Mouse (Mus musculus) cerebral cortex, adult 2 months (tissue): Measurements from ENCODE around the gene Asf1b.

Experiments used
- WGBS: fragments of 180-500 bp; shearing (Covaris S2); methylation state at CpG from one replicate; pipeline ENCODE4 v1.1.7; 2018; 5-methylcytosine and 5-hydroxymethylcytosine counted together

The Asf1b gene

DNA sequence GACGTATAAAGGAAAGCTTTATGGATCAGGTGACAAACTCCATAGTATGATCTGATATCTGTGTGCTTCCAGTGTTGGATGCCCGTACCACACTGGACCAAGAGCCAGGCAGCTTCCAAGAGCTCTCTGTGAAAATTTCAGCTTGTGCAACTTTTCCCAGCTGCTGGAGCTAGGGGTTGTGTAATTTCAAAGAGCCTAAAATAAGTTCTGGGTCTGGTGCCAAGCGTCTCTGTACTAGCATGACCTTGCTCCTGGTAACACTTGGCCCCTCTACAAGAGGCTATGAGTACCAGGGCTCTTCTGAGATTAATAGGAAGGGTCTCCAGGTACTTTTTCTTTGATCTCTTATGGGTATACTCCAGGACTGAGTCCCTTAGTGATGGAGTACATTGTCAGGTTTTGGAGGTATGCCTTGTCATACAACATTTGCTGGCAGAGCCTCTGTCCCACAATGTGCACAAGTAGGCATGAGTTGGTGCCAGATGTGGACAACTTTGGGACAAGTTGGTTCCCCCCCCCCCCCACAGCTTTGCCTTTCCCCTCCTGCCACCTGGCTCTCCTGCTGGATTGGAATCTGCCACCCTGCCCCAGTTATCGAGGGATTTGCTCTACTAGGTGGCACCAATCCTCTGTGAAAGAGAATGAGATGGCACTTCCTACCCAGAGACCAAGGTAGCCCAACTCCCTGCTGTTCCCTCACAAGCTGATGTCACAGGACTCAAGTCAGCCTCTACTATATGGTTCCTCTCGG, 8.9 kb downstream of the Asf1b start:
- WGBS: 84% methylated on average over 5 of the region's 5 CpGs

DNA sequence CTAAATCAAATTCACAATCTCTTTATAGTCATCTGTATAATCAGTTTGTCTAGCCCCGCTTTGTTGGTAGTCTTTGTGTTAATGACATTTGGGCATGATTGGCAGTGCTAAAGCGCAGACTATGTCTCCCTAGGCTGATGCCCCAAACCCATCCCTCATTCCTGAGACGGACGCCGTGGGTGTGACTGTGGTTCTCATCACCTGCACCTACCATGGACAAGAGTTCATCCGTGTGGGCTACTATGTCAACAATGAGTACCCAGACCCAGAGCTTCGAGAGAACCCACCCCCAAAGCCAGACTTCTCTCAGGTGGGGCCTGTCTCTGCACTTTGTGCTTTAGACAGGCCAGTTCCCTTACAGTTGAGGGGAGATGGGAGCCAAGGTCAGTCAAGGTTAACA, 12.4 kb downstream of the Asf1b start:
- WGBS: 95% methylated on average over 7 of the region's 7 CpGs

- WGBS: 91% methylated on average over 4 of the region's 4 CpGs
Measured at GRCm38 (mm10) chr8:83971121-83971520, 15.8 kb downstream of the Asf1b start.

GRCm38 (mm10) chr8:83971661-83972060, 16.4 kb downstream of the Asf1b start:
- 74% methylated on average over 6 of the region's 6 CpGs for WGBS

- WGBS: under 1% methylated on average over 84 of the region's 94 CpGs
Measured at GRCm38 (mm10) chr8:83972150-83973120, 17.1 kb downstream of the Asf1b start, which contains the start of gene Prkaca. TSS of gene Prkaca (plus strand) at chr8:83972993.

DNA sequence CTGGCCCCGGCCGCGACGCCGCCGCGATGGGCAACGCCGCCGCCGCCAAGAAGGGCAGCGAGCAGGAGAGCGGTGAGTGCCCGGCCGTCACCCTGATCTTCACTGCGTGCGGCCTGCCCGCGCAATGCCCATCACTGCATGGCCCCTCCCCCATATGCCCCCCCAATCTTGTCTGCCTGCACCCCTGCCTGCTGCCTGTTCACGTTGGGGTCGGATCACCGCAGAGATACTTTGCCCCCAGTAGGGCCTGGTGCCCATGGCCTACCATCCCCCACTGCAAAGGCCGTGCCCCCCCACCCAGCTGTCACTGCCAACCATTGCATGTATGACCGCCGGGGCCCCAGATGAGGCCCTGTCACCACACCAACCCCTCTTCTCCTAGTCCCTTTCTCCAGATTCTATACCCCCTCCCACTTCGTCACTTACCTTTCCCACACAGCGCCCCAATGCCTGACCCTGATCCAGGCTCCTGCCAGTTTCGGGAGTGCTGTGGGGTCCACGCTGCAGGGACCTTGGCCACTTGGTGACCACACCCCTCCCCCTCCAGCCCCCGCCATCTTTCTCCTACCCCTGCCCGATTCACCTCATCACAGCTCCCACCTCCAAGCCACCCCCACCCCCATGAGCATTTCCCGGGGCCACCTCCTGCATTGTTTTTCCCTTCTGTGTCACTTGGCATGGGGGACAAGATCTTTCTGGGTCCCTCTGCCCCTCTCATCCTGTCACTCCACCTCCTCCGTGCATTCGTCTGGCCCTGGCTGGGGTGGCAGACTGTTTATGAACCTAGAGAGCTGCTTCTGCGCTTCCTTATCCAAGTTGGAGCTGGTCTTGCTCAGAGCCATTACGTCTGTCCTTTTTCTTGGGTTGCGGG, 18.1 kb downstream of the Asf1b start:
- 2% methylated on average over 37 of the region's 37 CpGs for WGBS

GRCm38 (mm10) chr8:83974521-83974920, 19.2 kb downstream of the Asf1b start:
- WGBS: 73% methylated on average over 4 of the region's 4 CpGs

- WGBS: 73% methylated on average over 4 of the region's 4 CpGs
Measured at GRCm38 (mm10) chr8:83976101-83976630, 20.9 kb downstream of the Asf1b start.

- 55% methylated on average over 5 of the region's 5 CpGs for WGBS
Measured at GRCm38 (mm10) chr8:83976779-83977350, 21.6 kb downstream of the Asf1b start.

GRCm38 (mm10) chr8:83977646-83978045, 22.3 kb downstream of the Asf1b start:
- WGBS: 24% methylated on average over 6 of the region's 6 CpGs

DNA sequence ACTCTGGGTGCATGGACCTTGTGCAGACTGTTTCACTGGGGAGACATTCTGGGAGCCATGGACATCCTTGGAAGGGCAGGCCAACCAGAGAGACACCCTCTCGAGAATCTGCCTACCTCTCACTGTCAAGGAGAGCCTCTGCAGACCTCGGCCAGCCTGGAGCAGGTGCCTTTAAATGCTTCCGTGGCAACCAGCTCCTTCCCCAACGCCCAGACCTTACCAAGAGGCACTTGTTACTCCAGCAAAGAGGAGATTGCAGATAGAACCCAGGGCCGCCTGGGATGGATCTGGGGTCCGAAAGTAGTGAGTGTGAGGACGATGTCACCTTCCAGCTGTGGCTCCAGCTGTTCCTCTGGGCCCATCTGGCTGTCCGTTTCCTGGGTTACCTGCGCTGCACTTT, 22.9 kb downstream of the Asf1b start:
- 57% methylated on average over 9 of the region's 9 CpGs for WGBS

DNA sequence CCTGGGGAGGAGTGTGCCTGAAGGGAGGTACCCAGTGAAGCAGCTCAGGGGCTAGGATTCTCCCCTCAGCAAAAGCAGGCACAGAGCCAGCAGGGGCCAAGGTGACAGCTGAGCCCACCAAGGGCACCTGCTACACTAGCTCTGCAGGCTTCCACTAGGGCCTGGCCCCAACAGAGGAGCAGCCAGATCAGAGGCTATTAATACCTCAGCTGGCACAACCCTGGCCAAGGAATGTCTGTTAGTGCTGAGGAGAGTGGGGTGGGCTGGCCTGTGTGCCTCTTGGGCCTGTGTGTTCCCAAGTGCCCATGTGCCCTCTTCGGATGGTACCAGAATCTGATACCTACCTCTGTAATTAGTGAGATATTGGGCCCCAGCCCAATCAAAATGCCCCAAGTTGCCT, 24.9 kb downstream of the Asf1b start:
- 93% methylated on average over 1 of the region's 1 CpGs for WGBS

DNA sequence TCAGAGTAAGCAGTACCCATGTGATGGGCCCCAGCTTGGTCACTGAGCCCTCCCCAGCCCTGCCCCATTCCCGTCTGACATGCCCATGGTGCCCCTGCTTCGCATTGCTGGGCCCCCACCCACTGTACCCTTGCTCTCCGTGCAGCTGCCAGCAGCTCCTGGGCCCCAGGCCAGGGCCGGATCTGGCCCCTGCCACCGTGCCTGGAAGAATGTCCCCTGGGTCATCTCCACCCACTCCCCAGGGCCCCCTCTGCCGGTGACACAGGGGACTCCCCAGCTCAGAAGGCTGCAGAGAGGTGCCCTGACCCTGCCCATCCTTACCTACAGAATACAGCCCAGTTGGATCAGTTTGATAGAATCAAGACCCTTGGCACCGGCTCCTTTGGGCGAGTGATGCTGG, 25.5 kb downstream of the Asf1b start:
- 55% methylated on average over 8 of the region's 8 CpGs for WGBS

DNA sequence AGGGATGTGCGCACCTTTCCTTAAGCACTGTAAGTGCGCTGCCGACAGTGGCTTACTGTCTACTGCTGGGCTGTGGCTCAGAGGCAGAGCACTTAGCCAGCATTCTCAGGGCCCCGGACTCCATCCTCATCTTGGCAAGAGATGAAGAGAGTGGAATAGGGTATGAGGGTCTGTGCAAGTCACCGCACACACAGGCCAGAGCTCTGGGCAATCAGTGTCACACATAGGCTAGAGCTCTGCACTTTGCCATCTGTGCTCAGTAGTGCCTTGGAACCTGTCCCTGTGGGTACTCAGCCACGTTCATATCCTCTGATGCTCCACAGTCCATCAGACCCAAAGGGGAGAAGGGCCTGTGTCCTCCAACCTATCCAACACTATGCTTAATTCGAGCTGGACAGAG, 26.2 kb downstream of the Asf1b start:
- 88% methylated on average over 7 of the region's 7 CpGs for WGBS

DNA sequence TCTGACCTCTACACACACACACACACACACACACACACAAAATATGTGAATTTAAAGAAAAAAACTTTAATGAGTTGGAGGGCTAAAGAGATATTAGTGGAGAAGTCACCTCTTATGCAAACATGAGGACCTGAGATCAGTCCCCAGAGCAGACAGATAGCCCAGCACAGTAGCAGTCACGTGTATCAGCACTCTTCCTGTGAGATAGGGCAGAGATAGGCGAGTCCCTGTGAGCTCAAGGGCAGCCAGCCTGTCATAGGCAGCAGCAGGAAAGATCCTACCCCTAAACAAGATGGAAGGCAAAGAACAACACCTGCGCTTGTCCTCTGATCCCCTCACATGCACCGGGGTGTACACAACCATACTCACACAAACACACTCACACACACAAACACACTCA, 27.1 kb downstream of the Asf1b start:
- 90% methylated on average over 4 of the region's 4 CpGs for WGBS

GRCm38 (mm10) chr8:83983222-83983621, 27.9 kb downstream of the Asf1b start:
- WGBS: 91% methylated on average over 2 of the region's 2 CpGs

DNA sequence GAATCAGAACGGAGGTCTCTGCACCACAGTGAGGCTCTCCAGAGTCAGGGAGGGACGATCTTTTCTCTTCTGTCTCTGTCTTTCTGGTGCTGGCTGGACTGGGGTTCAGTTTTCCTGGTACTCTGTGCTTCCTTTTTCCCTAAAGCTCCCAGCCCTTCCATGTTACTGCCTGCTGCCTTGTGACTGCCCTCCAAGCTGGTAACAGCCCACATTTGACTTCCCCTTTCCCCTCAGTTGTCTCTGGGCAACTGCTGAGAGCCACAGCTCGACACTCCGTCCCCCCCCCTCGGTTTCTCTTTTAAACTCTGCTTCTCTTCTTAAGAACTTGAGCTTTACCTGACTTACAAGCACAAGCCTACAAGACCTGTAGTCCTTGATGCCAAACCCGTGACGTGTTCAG, 33.9 kb downstream of the Asf1b start:
- WGBS: 84% methylated on average over 7 of the region's 7 CpGs

- WGBS: 96% methylated on average over 14 of the region's 14 CpGs
Measured at GRCm38 (mm10) chr8:83990170-83990569, 34.9 kb downstream of the Asf1b start.

DNA sequence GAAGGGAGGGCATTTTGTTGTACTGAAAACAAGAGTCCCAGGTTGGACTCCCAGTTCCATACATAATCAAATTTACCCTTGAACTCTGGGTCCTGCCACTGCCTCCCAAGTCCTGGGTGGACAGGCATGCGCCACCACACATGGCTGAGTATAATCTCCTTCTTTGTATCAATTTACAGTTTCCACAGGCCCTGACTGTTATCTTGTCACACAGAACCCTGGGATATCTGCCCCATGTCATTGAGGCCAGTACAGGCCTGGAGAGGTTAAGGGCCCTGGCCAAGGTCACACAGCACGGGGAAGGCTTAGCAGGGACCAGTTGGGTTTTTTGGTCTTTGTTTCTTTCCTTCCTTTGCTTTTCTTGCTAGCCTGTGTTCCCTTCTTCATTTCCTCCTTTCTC, 37.2 kb downstream of the Asf1b start:
- 83% methylated on average over 2 of the region's 2 CpGs for WGBS

DNA sequence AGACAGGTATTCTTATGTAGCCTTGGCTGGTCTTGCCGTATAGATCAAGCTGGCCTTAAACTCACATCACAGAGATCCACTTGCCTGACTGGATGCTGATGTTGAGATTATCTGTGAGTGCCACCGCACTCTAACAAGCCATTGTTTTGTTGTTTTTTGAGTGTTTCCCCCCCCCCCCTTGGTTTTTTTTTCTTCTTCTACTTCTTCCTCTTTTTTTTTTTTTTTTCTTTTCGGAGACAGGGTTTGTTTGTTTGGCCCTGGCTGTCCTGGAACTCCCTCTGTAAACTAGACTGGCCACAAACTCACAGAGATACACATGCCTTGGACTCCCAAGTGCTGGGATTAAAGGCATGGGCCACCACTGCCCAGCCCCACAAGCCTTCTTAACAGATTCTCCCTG, 38.7 kb downstream of the Asf1b start:
- WGBS: 75% methylated on average over 3 of the region's 3 CpGs

DNA sequence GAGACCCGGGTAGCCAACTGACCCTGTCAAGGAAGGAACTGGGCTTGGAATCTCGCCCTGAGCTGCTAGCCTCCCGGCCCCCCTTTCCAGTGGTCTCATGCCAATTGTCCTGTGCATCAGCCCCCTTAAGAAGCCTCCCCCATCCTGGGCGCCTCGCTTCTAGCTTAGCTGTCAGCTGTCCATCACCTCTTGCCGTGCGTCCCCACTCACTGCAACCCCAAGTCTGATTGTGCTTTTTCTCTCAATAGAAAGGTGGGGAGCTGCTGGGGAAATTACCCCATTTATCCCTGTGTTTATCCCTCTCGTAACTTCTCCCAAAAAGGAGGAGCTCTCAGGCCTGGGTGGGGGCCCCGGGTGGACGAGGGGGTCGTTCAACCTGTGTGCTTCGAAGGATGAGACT, 40.7 kb downstream of the Asf1b start:
- 31% methylated on average over 12 of the region's 12 CpGs for WGBS
